9 mouse cellular contexts compared by ENCODE assay signal in the genomic region with DNA sequence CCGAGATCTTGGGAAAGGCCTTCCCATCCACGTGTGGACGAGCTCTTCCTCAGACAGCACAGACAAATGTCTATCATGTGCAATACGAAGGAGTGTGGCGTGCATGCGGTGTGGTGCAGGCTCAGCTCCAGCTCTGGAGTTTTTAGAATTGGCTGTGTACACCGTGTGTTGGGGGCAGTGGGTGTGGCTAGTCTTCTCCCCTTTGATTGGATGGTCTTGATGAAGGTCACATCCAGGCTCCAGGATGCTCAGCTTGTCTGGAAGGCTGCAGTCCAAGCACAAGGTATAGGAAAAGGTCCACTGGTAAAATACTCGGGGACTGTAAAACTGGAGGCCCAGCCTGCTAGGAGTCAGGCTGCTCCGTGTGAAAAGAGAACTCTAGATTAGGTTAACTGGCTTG.
DNase-seq lines count a peak whose midpoint lies in the region; ATAC-seq and TF ChIP-seq lines count a peak whose summit lies in the region.
"Had no signal": no experiment of that assay in that cellular context is flagged by ENCODE, and none has a peak within 500 bp of the region (broad histone marks: within the 10 kb centered on the region; RNA-seq: fewer than 3 reads in every experiment).

No protein-coding gene starts in this region.

- H3K9ac ChIP-seq in liver, adult 2 months (ENCODE audit: low read depth, low read length) = no peak overlapping the region
- H3K9ac ChIP-seq in embryonic facial prominence, embryonic 11.5 days (replicated peaks; ENCODE audit: low read length) = no peak overlapping the region
- H3K9ac ChIP-seq in heart, embryonic 15.5 days = peak overlapping the region; percentile 25
- H3K9ac ChIP-seq in liver, postnatal 0 days (replicated peaks) = no peak overlapping the region

- no peak for TF ChIP-seq POLR2A in liver, adult 2 months (IDR thresholded peaks at IDR 0.05; ENCODE audit: extremely low read depth, insufficient read depth, low read length)

- 82% methylated on average over 9 of the region's 9 CpGs for WGBS in liver, adult 2 months
- WGBS in embryonic facial prominence, embryonic 11.5 days = 87% methylated on average over 9 of the region's 9 CpGs
- WGBS in heart, embryonic 15.5 days = 53% methylated on average over 9 of the region's 9 CpGs
- 73% methylated on average over 9 of the region's 9 CpGs for WGBS in liver, postnatal 0 days (ENCODE audit: insufficient replicate concordance)

- no peak for TF ChIP-seq EP300 in liver, postnatal 0 days (IDR thresholded peaks at IDR 0.05; ENCODE audit: low read depth)

- DNase-seq in liver, adult 2 months (ENCODE audit: extremely low read depth, low read depth, low spot score) = no peak
- DNase-seq in liver = no peak
- no peak for DNase-seq in embryonic facial prominence, embryonic 11.5 days (ENCODE audit: low spot score)
- DNase-seq in liver, postnatal 0 days = no peak
- DNase-seq in left cerebral cortex, adult 9 months (ENCODE audit: low spot score in 2 of 2) = no peak
- no peak for DNase-seq in right cerebral cortex, postnatal 14 days
- no peak for DNase-seq in thymus, adult 18-20 months
- DNase-seq: thymus, adult 2 months had no signal

- H3K27me3 ChIP-seq in liver, adult 2 months (ENCODE audit: control insufficient read depth, insufficient read depth, low read length) = no peaks in the 10 kb centered on the region
- H3K27me3 ChIP-seq in embryonic facial prominence, embryonic 11.5 days (ENCODE audit: control insufficient read depth, insufficient read depth, low read length) = no peaks in the 10 kb centered on the region
- H3K27me3 ChIP-seq in heart, embryonic 15.5 days = no peaks in the 10 kb centered on the region
- H3K27me3 ChIP-seq in liver, postnatal 0 days (ENCODE audit: insufficient read depth, low read length) = no peaks in the 10 kb centered on the region

- H3K9me3 ChIP-seq in embryonic facial prominence, embryonic 11.5 days (replicated peaks; ENCODE audit: control insufficient read depth, low read length) = no peaks in the 10 kb centered on the region
- no peaks in the 10 kb centered on the region for H3K9me3 ChIP-seq in heart, embryonic 15.5 days (replicated peaks)
- H3K9me3 ChIP-seq in liver, postnatal 0 days (ENCODE audit: low read length) = no peaks in the 10 kb centered on the region

- H3K4me2 ChIP-seq in embryonic facial prominence, embryonic 11.5 days (ENCODE audit: low read depth, low read length) = no peak overlapping the region
- H3K4me2 ChIP-seq in heart, embryonic 15.5 days = peak overlapping the region; percentile 46
- no peak overlapping the region for H3K4me2 ChIP-seq in liver, postnatal 0 days (ENCODE audit: low read depth, low read length)

- no peaks in the 10 kb centered on the region for H3K79me2 ChIP-seq in liver, adult 2 months (ENCODE audit: control insufficient read depth, insufficient read depth, low read length)

- ATAC-seq in embryonic facial prominence, embryonic 11.5 days (replicated peaks; ENCODE audit: insufficient number of reproducible peaks, low FRiP score, low TSS enrichment, low read depth) = no peak
- ATAC-seq in heart, embryonic 15.5 days (replicated peaks; ENCODE audit: insufficient number of reproducible peaks, insufficient read depth, low FRiP score, low read depth) = peak; percentile 15
- ATAC-seq in liver, postnatal 0 days = no peak

- 0 out of 2 replicates have a peak, but pooled peaks cover 6% of the 10 kb centered on the region for H3K4me1 ChIP-seq in liver, adult 2 months (ENCODE audit: control insufficient read depth, insufficient read depth, low read length)
- H3K4me1 ChIP-seq in embryonic facial prominence, embryonic 11.5 days (ENCODE audit: control insufficient read depth, insufficient read depth, low read length) = no peaks in the 10 kb centered on the region
- peaks cover 49% of the 10 kb centered on the region for H3K4me1 ChIP-seq in heart, embryonic 15.5 days (replicated peaks)
- H3K4me1 ChIP-seq in liver, postnatal 0 days (ENCODE audit: insufficient read depth) = no peaks in the 10 kb centered on the region

- TF ChIP-seq CTCF in liver, adult 2 months (IDR thresholded peaks at IDR 0.05; ENCODE audit: low read depth, low read length) = no peak
- TF ChIP-seq CTCF in liver, postnatal 0 days (IDR thresholded peaks at IDR 0.05; ENCODE audit: low read depth) = no peak

- H3K4me3 ChIP-seq in liver, adult 2 months (ENCODE audit: insufficient read depth, low read depth, low read length) = no peak overlapping the region
- no peak overlapping the region for H3K4me3 ChIP-seq in embryonic facial prominence, embryonic 11.5 days (ENCODE audit: low read depth, low read length)
- H3K4me3 ChIP-seq in heart, embryonic 15.5 days = no peak overlapping the region
- no peak overlapping the region for H3K4me3 ChIP-seq in liver, postnatal 0 days (ENCODE audit: low read depth, low read length)

- no peaks in the 10 kb centered on the region for H3K36me3 ChIP-seq in liver, adult 2 months (ENCODE audit: control insufficient read depth, insufficient read depth, low read length)
- no peaks in the 10 kb centered on the region for H3K36me3 ChIP-seq in embryonic facial prominence, embryonic 11.5 days (replicated peaks; ENCODE audit: control insufficient read depth, insufficient read depth, low read depth, low read length)
- H3K36me3 ChIP-seq in heart, embryonic 15.5 days = no peaks in the 10 kb centered on the region
- no peaks in the 10 kb centered on the region for H3K36me3 ChIP-seq in liver, postnatal 0 days (replicated peaks; ENCODE audit: insufficient read depth, low read length)

- peak overlapping the region; percentile 39 for H3K27ac ChIP-seq in liver, adult 2 months (replicated peaks; ENCODE audit: insufficient read depth, low read depth, low read length)
- peak overlapping the region; percentile 65 for H3K27ac ChIP-seq in embryonic facial prominence, embryonic 11.5 days (replicated peaks; ENCODE audit: low read depth, low read length)
- H3K27ac ChIP-seq in heart, embryonic 15.5 days = peak overlapping the region; percentile 99
- H3K27ac ChIP-seq in liver, postnatal 0 days (ENCODE audit: low read depth) = peak overlapping the region; percentile 71; the same call in 1 of the 2 replicates

Comparison
In these comparisons a context has a peak if more than half of its experiments do, and no peak if none do; other contexts are left out.
1. H3K27ac ChIP-seq: peak in every context shown above with its lines; median percentile 99 in heart, embryonic 15.5 days; 71 in liver, postnatal 0 days; 65 in embryonic facial prominence, embryonic 11.5 days; 39 in liver, adult 2 months.